Mouse (Mus musculus): ENCODE measurements around the gene 2010111I01Rik. TPM values are rescaled to one million over a fixed set of nuclear protein-coding genes. Genes with fewer than 3 reads are reported as not detected.

The 2010111I01Rik gene
- polyA plus RNA-seq, 1 experiment, result 144 TPM

DNA sequence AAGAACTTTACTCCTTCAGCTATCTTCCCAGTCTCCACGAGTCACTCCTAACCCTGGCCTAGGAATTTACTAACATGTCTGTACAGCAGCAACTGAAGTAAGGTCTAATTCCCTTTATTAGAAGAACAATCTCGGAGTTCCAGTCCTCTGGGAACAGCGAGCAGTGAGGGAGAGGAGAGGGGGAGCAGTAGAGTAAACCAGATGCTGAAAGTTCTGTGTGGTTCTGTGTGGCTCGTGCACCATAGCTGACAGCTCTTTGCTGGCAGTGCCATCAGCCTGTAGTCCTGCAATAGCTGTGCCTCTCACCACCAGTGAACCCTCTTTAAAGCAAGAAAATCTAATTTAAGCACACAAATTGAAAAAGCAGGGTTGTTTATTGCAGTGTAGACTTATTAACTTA lies 324.5 kb downstream of the 2010111I01Rik start:
- no peak overlapping the region for H3K4me3 ChIP-seq
- TF ChIP-seq MAX (IDR thresholded peaks at IDR 0.05; ENCODE audit: low read depth) (no peak), POLR2AphosphoS2 (IDR thresholded peaks at IDR 0.05; ENCODE audit: insufficient read length, low read depth) (peak; percentile 57)
- H3K4me2 ChIP-seq (ENCODE audit: low read depth), result no peak overlapping the region
- H3K36me3 ChIP-seq (ENCODE audit: control insufficient read depth, insufficient read depth), result peaks cover 65% of the 10 kb centered on the region
- no peak overlapping the region for H3ac ChIP-seq (ENCODE audit: control insufficient read depth, insufficient read length)
- H3K27me3 ChIP-seq (ENCODE audit: control insufficient read depth, insufficient read depth, insufficient read length), result no peaks in the 10 kb centered on the region
- H3K79me2 ChIP-seq (ENCODE audit: control insufficient read depth, insufficient read depth), result peaks cover 95% of the 10 kb centered on the region

DNA sequence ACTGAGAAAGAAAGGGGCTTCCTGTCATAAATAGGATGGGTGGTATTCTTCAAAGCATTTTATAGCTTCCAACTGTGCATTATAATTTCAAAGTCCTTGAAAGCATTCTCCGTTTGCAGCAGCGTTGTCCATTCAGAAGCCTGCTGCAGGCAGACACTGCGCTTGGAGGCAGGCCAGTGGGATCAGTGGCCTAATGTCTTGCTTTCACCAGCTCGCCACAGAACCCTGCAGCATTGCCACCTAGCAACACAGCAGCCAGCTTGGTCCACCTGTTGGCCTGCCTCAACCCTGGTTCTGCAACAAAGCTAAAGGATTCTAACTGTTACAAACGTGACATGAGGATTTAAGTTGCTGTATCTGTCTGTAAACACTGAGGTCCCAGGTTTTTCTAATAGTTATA lies 325.0 kb downstream of the 2010111I01Rik start:
- Histone ChIP-seq H3K36me3 (ENCODE audit: control insufficient read depth, insufficient read depth) (peaks cover 65% of the 10 kb centered on the region), H3ac (ENCODE audit: control insufficient read depth, insufficient read length) (no peak overlapping the region), H3K79me2 (ENCODE audit: control insufficient read depth, insufficient read depth) (peaks cover 97% of the 10 kb centered on the region), H3K4me2 (ENCODE audit: low read depth) (no peak overlapping the region), H3K27me3 (ENCODE audit: control insufficient read depth, insufficient read depth, insufficient read length) (no peaks in the 10 kb centered on the region), H3K4me3 (no peak overlapping the region)
- TF ChIP-seq MAX (IDR thresholded peaks at IDR 0.05; ENCODE audit: low read depth), result no peak
- peak in 1 of 3 experiments; percentile 32 for TF ChIP-seq MYOD1 (IDR thresholded peaks at IDR 0.05; ENCODE audit: control insufficient read depth in 1 of 3, insufficient read length in 2 of 3, low read depth in 2 of 3)
- TF ChIP-seq REST (IDR thresholded peaks at IDR 0.05; ENCODE audit: insufficient read depth, insufficient read length), result no peak
- TF ChIP-seq POLR2AphosphoS2 (IDR thresholded peaks at IDR 0.05; ENCODE audit: insufficient read length, low read depth), result peak; percentile 69

DNA sequence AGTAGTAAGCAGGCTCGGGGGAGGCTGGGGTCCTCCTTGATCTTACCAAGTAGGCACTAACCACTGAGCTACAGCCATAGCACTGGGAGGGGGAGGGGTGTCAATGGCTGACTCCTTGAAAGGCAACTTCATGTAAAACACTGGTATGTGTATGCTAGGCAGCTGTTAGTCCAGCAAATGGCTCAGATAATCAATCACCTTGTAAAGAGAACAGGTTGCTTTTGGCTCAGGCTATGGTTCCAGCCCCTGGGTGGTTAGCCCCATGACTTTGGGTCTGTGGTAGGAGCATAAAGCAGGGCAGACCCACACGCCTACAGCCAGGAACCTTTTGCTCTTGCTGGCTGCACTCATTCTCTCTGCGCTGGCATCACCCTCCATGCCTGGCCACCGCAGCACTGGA lies 325.4 kb downstream of the 2010111I01Rik start:
- H3K36me3 ChIP-seq (ENCODE audit: control insufficient read depth, insufficient read depth), result peaks cover 64% of the 10 kb centered on the region
- no peak for TF ChIP-seq USF1 (IDR thresholded peaks at IDR 0.05; ENCODE audit: low read depth)
- TF ChIP-seq POLR2AphosphoS2 (IDR thresholded peaks at IDR 0.05; ENCODE audit: insufficient read length, low read depth), result no peak
- no peak for TF ChIP-seq REST (IDR thresholded peaks at IDR 0.05; ENCODE audit: insufficient read depth, insufficient read length)
- no peak for TF ChIP-seq MYOD1 (IDR thresholded peaks at IDR 0.05; ENCODE audit: control insufficient read depth in 1 of 3, insufficient read length in 2 of 3, low read depth in 2 of 3)
- peak; percentile 25 for TF ChIP-seq POLR2A (IDR thresholded peaks at IDR 0.05; ENCODE audit: insufficient read length, low read depth)
- H3K4me2 ChIP-seq (ENCODE audit: low read depth), result no peak overlapping the region
- H3ac ChIP-seq (ENCODE audit: control insufficient read depth, insufficient read length), result no peak overlapping the region
- H3K79me2 ChIP-seq (ENCODE audit: control insufficient read depth, insufficient read depth), result peaks cover 97% of the 10 kb centered on the region
- H3K4me3 ChIP-seq, result no peak overlapping the region
- H3K27me3 ChIP-seq (ENCODE audit: control insufficient read depth, insufficient read depth, insufficient read length), result no peaks in the 10 kb centered on the region

DNA sequence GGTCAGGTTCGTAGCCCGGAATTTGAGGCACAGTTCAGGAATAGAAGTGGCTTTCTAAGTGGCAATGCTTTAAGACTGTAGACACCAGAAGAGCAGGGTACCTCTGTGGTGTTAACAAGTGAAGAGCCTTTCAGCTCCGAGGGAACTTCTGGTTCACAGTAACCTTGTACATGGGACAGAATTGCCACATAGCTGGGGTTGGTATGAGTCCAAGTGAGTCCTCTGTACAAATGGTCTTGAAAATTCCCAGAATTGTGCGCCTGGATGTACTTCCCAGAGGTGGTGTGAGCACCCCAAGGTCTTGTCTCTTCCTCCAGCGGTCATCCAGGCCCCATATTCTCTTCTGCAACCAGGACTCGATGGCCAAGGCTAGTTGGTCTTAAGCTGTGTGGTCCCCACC lies 326.3 kb downstream of the 2010111I01Rik start:
- Histone ChIP-seq H3K4me3 (no peak overlapping the region), H3K36me3 (ENCODE audit: control insufficient read depth, insufficient read depth) (peaks cover 65% of the 10 kb centered on the region), H3ac (ENCODE audit: control insufficient read depth, insufficient read length) (no peak overlapping the region), H3K27me3 (ENCODE audit: control insufficient read depth, insufficient read depth, insufficient read length) (no peaks in the 10 kb centered on the region), H3K4me2 (ENCODE audit: low read depth) (no peak overlapping the region), H3K79me2 (ENCODE audit: control insufficient read depth, insufficient read depth) (peaks cover 96% of the 10 kb centered on the region)
- no peak for TF ChIP-seq POLR2A (IDR thresholded peaks at IDR 0.05; ENCODE audit: insufficient read length, low read depth)

DNA sequence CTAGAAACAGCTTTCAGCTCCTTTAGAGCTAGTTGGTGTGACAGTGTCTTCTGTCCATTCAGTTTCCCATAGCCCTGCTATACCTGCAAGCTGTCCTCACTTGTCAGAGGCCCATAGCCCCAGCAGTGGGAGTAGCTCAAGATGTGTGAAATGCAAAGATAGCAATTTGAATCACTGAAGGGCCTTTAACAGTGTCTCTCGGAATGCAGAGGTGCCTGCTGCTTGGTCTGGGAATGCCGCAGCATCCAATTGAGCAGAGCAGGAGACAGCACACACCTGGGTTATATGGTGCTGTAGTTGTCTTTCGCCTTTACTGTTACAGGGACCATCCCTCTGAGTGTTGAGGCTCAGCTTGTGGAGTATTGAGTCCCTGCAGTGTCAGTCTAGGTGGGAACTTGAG lies 329.0 kb downstream of the 2010111I01Rik start:
- no peaks in the 10 kb centered on the region for H3K27me3 ChIP-seq (ENCODE audit: control insufficient read depth, insufficient read depth, insufficient read length)
- TF ChIP-seq CEBPB (IDR thresholded peaks at IDR 0.05; ENCODE audit: insufficient read depth, poor library complexity, severe bottlenecking), result no peak
- no peak for TF ChIP-seq E2F4 (IDR thresholded peaks at IDR 0.05; ENCODE audit: insufficient read depth)
- TF ChIP-seq MAX (IDR thresholded peaks at IDR 0.05; ENCODE audit: low read depth), result no peak
- no peak for TF ChIP-seq POLR2AphosphoS2 (IDR thresholded peaks at IDR 0.05; ENCODE audit: insufficient read length, low read depth)
- TF ChIP-seq POLR2A (IDR thresholded peaks at IDR 0.05; ENCODE audit: insufficient read length, low read depth), result no peak
- no peak for TF ChIP-seq TCF3 (IDR thresholded peaks at IDR 0.05; ENCODE audit: insufficient read length, low read depth)
- no peak for TF ChIP-seq TCF12 (IDR thresholded peaks at IDR 0.05; ENCODE audit: insufficient read depth, poor library complexity, severe bottlenecking)
- no peak for TF ChIP-seq REST (IDR thresholded peaks at IDR 0.05; ENCODE audit: insufficient read depth, insufficient read length)
- TF ChIP-seq MYOG (IDR thresholded peaks at IDR 0.05; ENCODE audit: control insufficient read depth in 1 of 3, insufficient read depth in 1 of 3, insufficient read length in 2 of 3, low read depth in 2 of 3), result no peak
- no peak for TF ChIP-seq SRF (IDR thresholded peaks at IDR 0.05; ENCODE audit: control insufficient read depth, insufficient read length, low read depth)
- no peak for TF ChIP-seq USF1 (IDR thresholded peaks at IDR 0.05; ENCODE audit: low read depth)
- no peak for TF ChIP-seq MYOD1 (IDR thresholded peaks at IDR 0.05; ENCODE audit: control insufficient read depth in 1 of 3, insufficient read length in 2 of 3, low read depth in 2 of 3)
- H3K36me3 ChIP-seq (ENCODE audit: control insufficient read depth, insufficient read depth), result peaks cover 62% of the 10 kb centered on the region
- no peak overlapping the region for H3K4me2 ChIP-seq (ENCODE audit: low read depth)
- peaks cover 79% of the 10 kb centered on the region for H3K79me2 ChIP-seq (ENCODE audit: control insufficient read depth, insufficient read depth)
- no peak overlapping the region for H3ac ChIP-seq (ENCODE audit: control insufficient read depth, insufficient read length)
- no peak overlapping the region for H3K4me3 ChIP-seq

DNA sequence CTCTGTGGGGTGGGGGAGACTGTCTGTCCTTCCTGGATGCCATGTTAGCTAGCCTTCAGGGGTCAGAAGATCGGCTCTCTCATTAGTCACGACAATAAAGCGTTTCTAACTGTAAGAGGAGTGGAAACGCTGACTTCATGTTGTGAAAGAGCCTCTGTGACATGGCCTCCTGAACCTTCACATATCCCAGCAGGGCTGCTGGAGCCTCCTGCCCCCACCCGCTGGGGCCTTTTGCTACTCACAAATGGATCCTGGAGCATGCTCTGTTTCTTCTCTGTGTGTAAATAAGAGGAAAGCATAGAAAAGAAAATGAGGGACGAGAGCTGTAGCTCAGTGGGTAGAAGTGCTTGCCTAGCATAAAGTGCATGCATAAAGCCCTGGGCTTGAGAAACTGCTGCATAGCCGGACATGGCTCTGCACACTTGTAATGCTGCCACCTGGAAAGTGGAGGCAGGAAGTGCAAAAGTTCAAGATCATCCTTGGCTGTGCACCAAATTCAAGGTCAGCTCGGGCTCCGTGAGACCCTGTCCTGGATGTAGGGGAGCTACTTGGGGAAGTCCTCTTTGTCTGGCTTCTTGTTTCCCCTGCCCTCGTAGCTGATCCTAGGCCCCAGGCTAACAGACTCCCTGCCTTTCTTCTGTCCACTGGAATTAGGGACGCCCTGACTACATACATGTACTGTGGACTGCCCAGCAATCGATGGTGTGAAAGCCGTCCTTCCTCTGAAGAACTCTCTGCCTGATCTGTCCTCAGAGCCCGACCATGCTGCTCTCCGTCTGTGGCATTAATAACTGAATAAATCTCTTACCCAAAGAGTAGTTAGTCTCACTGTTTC lies 329.9 kb downstream of the 2010111I01Rik start:
- no peaks in the 10 kb centered on the region for H3K27me3 ChIP-seq (ENCODE audit: control insufficient read depth, insufficient read depth, insufficient read length)
- H3K79me2 ChIP-seq (ENCODE audit: control insufficient read depth, insufficient read depth), result peaks cover 69% of the 10 kb centered on the region
- TF ChIP-seq POLR2AphosphoS2 (IDR thresholded peaks at IDR 0.05; ENCODE audit: insufficient read length, low read depth), result peak; percentile 6
- TF ChIP-seq USF1 (IDR thresholded peaks at IDR 0.05; ENCODE audit: low read depth), result no peak
- H3K4me3 ChIP-seq, result no peak overlapping the region
- H3K4me2 ChIP-seq (ENCODE audit: low read depth), result no peak overlapping the region
- peaks cover 66% of the 10 kb centered on the region for H3K36me3 ChIP-seq (ENCODE audit: control insufficient read depth, insufficient read depth)
- H3ac ChIP-seq (ENCODE audit: control insufficient read depth, insufficient read length), result no peak overlapping the region
